Mouse (Mus musculus) G1E (cell line): ENCODE results near the gene Mthfr.

ENCODE experiments used
- CTCF ChIP-seq: IDR thresholded peaks from 2 replicates; pipeline ENCODE4 v1.5.1; 2012; ENCODE audit warnings: low read depth, low read length, inconsistent platforms, mixed read lengths
- GATA1 ChIP-seq: IDR thresholded peaks from 2 replicates; pipeline ENCODE4 v1.6.1; 2012; ENCODE audit warnings: borderline replicate concordance, low read length, inconsistent platforms, mixed read lengths
- GATA2 ChIP-seq: IDR thresholded peaks from 2 replicates; pipeline ENCODE4 v1.6.1; 2012; ENCODE audit warnings: low read depth, low read length, inconsistent platforms, borderline replicate concordance
- POLR2AphosphoS5 ChIP-seq: IDR thresholded peaks from 2 replicates; pipeline ENCODE4 v1.6.1; 2012; ENCODE audit warnings: low read depth, low read length, inconsistent platforms; ENCODE audit not compliant: insufficient replicate concordance
- TAL1 ChIP-seq: conservative IDR thresholded peaks from 2 replicates; pipeline ENCODE4 v1.6.1; 2012; ENCODE audit warnings: low read depth, low read length, inconsistent platforms, mixed read lengths

DNA sequence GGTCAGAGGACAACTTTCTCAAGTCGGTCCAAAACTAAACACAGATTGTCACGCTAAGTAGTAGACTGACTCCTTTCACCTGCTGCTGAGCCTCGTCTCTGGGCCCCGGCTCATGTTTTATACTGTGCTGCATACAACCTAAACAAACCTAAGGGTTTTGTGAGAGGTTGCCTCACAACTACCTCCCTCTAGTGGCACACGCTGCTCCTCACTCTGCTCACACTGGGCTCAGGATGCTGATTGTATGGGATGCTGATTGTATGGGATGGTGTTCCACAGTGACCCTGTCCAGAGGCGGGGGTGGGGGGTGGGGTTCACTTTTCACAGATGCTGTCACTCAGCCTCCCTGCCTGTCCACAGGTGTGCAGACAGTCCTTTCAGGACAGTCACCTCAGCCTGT is 40.3 kb downstream of the Mthfr start:
- TF ChIP-seq CTCF (no peak), GATA1 (no peak), POLR2AphosphoS5 (no peak), GATA2 (no peak), TAL1 (no peak)
